Mouse (Mus musculus) left cerebral cortex, adult 8-10 months (tissue): ENCODE measurements around the gene Zfp526. TPM values are rescaled to one million over a fixed set of nuclear protein-coding genes. Genes with fewer than 3 reads are reported as not detected.
A peak's percentile ranks its signal among the peaks of the same experiment; 100 is the strongest.

Source experiments
- DNase-seq, 2 experiments: peaks; one replicate each; pipeline ENCODE4 v3.0.0; 2022; ENCODE audit warnings: low spot score in 2 of 2
- total RNA-seq, 4 experiments: library from RNA; stranded (reverse); gene quantifications; 2 replicates each; pipeline ENCODE4 v1.2.4; 2022

Gene Zfp526
- 10 to 100 TPM; 12.1 to 12.9 (median 12.8) TPM for total RNA-seq

- peak; percentile 89 to 97 for DNase-seq
These were observed at the start of gene Zfp526 for GRCm38 (mm10) chr7:25221102-25221883. Gene Zfp526 (plus strand): TSS chr7:25221425.

- no peak for DNase-seq
These were observed 48.6 kb upstream of the Zfp526 start for GRCm38 (mm10) chr7:25172669-25173068.

- no peak for DNase-seq
These were observed 46.9 kb upstream of the Zfp526 start for GRCm38 (mm10) chr7:25174343-25174742.

GRCm38 (mm10) chr7:25178317-25178716, 42.9 kb upstream of the Zfp526 start:
- DNase-seq, result no peak

- no peak for DNase-seq
These were observed 42.2 kb upstream of the Zfp526 start for GRCm38 (mm10) chr7:25178787-25179605.

GRCm38 (mm10) chr7:25179606-25180161, 41.5 kb upstream of the Zfp526 start, which contains the start of gene Pou2f2:
Gene Pou2f2 (minus strand): TSS chr7:25179726.
- DNase-seq, result peak; percentile 70 to 86

- DNase-seq, result no peak
These were observed 40.7 kb upstream of the Zfp526 start for GRCm38 (mm10) chr7:25180512-25180911.

- DNase-seq, result no peak
These were observed 39.9 kb upstream of the Zfp526 start for GRCm38 (mm10) chr7:25181331-25181790.

GRCm38 (mm10) chr7:25181814-25182213, 39.4 kb upstream of the Zfp526 start:
- no peak for DNase-seq

GRCm38 (mm10) chr7:25184091-25184490, 37.1 kb upstream of the Zfp526 start:
- DNase-seq, result no peak

GRCm38 (mm10) chr7:25187662-25188650, 33.3 kb upstream of the Zfp526 start:
- peak; percentile 63 to 82 for DNase-seq

GRCm38 (mm10) chr7:25190806-25191205, 30.4 kb upstream of the Zfp526 start:
- DNase-seq, result no peak

- DNase-seq, result no peak
These were observed 29.1 kb upstream of the Zfp526 start for GRCm38 (mm10) chr7:25192110-25192509.

GRCm38 (mm10) chr7:25195148-25195547, 26.1 kb upstream of the Zfp526 start:
- DNase-seq, result no peak

- no peak for DNase-seq
These were observed 25.1 kb upstream of the Zfp526 start for GRCm38 (mm10) chr7:25196107-25196506.

GRCm38 (mm10) chr7:25197384-25198018, 23.7 kb upstream of the Zfp526 start:
- DNase-seq, result no peak

GRCm38 (mm10) chr7:25203624-25204023, 17.6 kb upstream of the Zfp526 start:
- DNase-seq, result no peak

GRCm38 (mm10) chr7:25205355-25206093, 15.7 kb upstream of the Zfp526 start:
- no peak for DNase-seq

- no peak for DNase-seq
These were observed 15.0 kb upstream of the Zfp526 start for GRCm38 (mm10) chr7:25206094-25206830.
